Mouse (Mus musculus): ENCODE results near the gene Tk2. TPM values are rescaled to one million over a fixed set of nuclear protein-coding genes. Genes with fewer than 3 reads are reported as not detected.

Tk2 gene
- total and polyA plus RNA-seq, 2 experiments from 2014 or later = 6.3 to 7.7 TPM

DNA sequence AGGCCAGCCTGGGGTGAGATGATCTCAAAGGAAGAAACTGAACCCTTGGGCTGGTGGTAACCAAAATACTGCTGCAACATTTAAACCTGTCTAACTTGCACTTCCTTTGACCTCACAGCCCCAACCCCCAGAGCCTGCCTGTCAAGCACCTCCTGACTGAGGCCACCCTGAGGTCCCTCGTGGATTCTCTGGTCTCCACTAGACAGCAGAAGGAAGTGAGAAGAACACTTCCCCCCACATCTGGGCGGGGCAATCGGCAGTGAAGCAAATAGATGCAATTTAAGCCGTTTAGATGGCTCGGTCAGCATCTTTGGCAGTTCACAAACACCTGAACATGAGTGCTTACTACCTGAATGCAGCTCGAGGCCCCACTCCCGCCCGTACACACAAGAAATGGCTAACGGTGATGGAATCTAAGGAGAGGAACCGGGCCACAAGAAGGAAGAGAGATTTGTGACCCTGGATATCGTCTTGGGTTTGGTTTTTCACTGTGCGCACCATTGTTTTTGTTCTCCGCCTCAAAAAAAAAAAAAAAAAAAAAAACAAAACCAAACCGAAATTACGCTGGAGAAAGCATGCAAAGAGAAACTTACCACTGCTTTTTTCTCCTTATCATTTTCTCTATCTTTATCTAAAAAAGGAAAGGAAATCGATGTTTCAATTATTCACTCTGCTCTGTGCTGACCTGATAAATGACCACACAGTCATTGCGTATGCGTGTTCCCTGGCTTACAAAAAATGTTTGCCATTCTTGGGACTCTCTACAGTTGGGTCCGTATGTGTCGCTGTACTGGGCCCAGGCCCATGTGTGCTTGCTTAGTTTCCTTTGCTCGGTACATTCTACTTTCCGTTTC lies 1.1 kb downstream of the Tk2 start:
- ATAC-seq (ENCODE audit: insufficient read depth, low read depth) (no peak), DNase-seq (ENCODE audit: low spot score) (no peak)
- Histone ChIP-seq H3K4me1 (ENCODE audit: control insufficient read depth, insufficient read depth) (peaks cover 9% of the 10 kb centered on the region), H3K9me3 (replicated peaks; ENCODE audit: control insufficient read depth, low read length) (no peaks in the 10 kb centered on the region), H3K36me3 (replicated peaks; ENCODE audit: control insufficient read depth, insufficient read depth, low read length) (peaks cover 3% of the 10 kb centered on the region; the same call in 1 of the 2 replicates), H3K9ac (replicated peaks; ENCODE audit: low read depth, low read length) (peak overlapping the region; percentile 77), H3K27ac (ENCODE audit: low read depth) (no peak overlapping the region), H3K4me2 (ENCODE audit: low read depth, low read length) (peak overlapping the region; percentile 84), H3K4me3 (ENCODE audit: low read depth, low read length) (peak overlapping the region; percentile 88), H3K27me3 (ENCODE audit: control insufficient read depth, insufficient read depth, low read length) (no peaks in the 10 kb centered on the region)
- no peak for TF ChIP-seq EP300 (IDR thresholded peaks at IDR 0.05; ENCODE audit: low read depth)
- no peak for TF ChIP-seq CTCF (IDR thresholded peaks at IDR 0.05; ENCODE audit: low read depth)
- WGBS = 66% methylated on average over 22 of the region's 22 CpGs

DNA sequence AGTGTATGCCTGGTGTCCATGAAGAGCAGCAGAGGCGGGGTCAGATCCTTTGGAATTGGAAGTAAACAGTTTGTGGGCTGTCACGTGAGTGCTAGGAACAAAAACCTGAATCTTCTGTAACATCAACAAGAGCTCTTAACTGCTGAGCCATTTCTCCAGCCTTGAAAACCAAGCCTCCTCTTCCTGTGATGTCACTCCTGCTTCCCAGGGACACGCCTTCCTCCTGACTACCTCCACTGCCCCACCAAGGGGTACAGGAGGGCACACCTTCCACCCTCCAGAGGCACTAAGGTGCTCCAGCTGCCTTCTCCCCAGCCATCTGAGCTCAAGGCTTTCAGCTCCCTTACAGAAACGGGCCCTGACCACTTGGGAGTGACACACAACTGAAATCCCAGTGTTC lies 1.7 kb downstream of the Tk2 start:
- no peak overlapping the region for H3K4me2 ChIP-seq (ENCODE audit: low read depth, low read length)
- ATAC-seq (ENCODE audit: insufficient read depth, low read depth) (no peak), DNase-seq (ENCODE audit: low spot score) (no peak)
- no peak overlapping the region for H3K27ac ChIP-seq (ENCODE audit: low read depth)
- no peak overlapping the region for H3K9ac ChIP-seq (replicated peaks; ENCODE audit: low read depth, low read length)
- H3K9me3 ChIP-seq (replicated peaks; ENCODE audit: control insufficient read depth, low read length) = no peaks in the 10 kb centered on the region
- peaks cover 8% of the 10 kb centered on the region for H3K4me1 ChIP-seq (ENCODE audit: control insufficient read depth, insufficient read depth)
- peaks cover 5% of the 10 kb centered on the region for H3K36me3 ChIP-seq (replicated peaks; ENCODE audit: control insufficient read depth, insufficient read depth, low read length)
- H3K4me3 ChIP-seq (ENCODE audit: low read depth, low read length) = no peak overlapping the region
- no peaks in the 10 kb centered on the region for H3K27me3 ChIP-seq (ENCODE audit: control insufficient read depth, insufficient read depth, low read length)
- TF ChIP-seq CTCF (IDR thresholded peaks at IDR 0.05; ENCODE audit: low read depth) (no peak), EP300 (IDR thresholded peaks at IDR 0.05; ENCODE audit: low read depth) (no peak)
- WGBS = 86% methylated on average over 4 of the region's 4 CpGs

DNA sequence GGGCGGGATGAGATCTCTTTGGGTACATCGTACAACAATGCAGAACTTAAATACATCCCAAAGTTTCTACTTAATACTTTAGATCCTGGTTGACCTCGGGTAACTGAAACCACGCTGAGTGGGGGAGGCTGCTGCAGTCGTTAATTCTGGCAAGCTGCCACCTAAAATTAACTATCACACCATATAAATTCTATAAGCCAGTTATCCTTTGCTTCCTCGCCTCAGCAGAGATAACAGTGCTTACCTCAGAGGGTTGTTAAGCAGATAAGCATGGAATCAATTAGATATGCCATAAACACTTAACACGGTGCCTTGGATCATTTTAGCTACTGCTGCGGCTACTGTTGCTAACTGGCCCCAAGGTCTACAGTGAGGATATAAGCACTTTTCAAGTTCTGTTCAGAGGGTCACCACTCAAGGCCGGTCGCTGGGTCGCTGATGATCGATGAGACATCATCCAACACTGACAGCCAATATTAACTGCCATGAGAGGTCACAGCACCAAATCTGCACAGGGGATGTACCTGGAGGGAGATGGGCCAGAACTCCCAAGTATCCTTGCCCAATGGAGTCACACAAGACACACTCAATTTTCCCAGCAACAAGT lies 6.2 kb downstream of the Tk2 start:
- ATAC-seq (ENCODE audit: insufficient read depth, low read depth) (no peak), DNase-seq (ENCODE audit: low spot score) (no peak)
- no peaks in the 10 kb centered on the region for H3K9me3 ChIP-seq (replicated peaks; ENCODE audit: control insufficient read depth, low read length)
- 70% methylated on average over 12 of the region's 12 CpGs for WGBS
- no peak overlapping the region for H3K4me3 ChIP-seq (ENCODE audit: low read depth, low read length)
- no peaks in the 10 kb centered on the region for H3K4me1 ChIP-seq (ENCODE audit: control insufficient read depth, insufficient read depth)
- peaks cover 43% of the 10 kb centered on the region for H3K36me3 ChIP-seq (replicated peaks; ENCODE audit: control insufficient read depth, insufficient read depth, low read length)
- no peaks in the 10 kb centered on the region for H3K27me3 ChIP-seq (ENCODE audit: control insufficient read depth, insufficient read depth, low read length)
- no peak for TF ChIP-seq EP300 (IDR thresholded peaks at IDR 0.05; ENCODE audit: low read depth)
- no peak for TF ChIP-seq CTCF (IDR thresholded peaks at IDR 0.05; ENCODE audit: low read depth)
- no peak overlapping the region for H3K4me2 ChIP-seq (ENCODE audit: low read depth, low read length)
- H3K27ac ChIP-seq (ENCODE audit: low read depth) = no peak overlapping the region
- no peak overlapping the region for H3K9ac ChIP-seq (replicated peaks; ENCODE audit: low read depth, low read length)

DNA sequence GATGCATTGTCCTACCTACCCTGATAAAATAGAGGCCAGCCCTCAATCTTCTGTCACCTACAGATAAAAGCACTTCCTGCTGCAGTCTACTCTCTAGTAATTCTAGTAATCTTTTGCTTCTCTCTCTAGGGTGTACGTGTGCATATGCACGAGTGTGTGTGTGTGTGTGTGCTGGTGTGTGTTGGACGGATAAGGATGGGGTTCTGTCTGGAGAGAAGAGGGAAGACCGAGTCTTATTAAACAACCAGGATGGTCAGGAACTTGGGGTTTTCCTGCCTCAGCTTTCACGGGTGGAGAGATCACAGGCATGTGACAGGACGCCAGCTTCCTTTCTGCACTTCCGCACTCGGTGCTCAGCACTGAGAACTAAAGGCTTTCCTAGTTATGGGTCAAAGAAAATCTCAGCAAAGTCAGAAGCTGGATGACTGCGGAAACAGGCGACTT lies 8.9 kb downstream of the Tk2 start:
- Histone ChIP-seq H3K9ac (replicated peaks; ENCODE audit: low read depth, low read length) (no peak overlapping the region), H3K4me1 (ENCODE audit: control insufficient read depth, insufficient read depth) (no peaks in the 10 kb centered on the region), H3K4me2 (ENCODE audit: low read depth, low read length) (no peak overlapping the region), H3K27me3 (ENCODE audit: control insufficient read depth, insufficient read depth, low read length) (no peaks in the 10 kb centered on the region), H3K9me3 (replicated peaks; ENCODE audit: control insufficient read depth, low read length) (no peaks in the 10 kb centered on the region), H3K4me3 (ENCODE audit: low read depth, low read length) (no peak overlapping the region), H3K27ac (ENCODE audit: low read depth) (no peak overlapping the region), H3K36me3 (replicated peaks; ENCODE audit: control insufficient read depth, insufficient read depth, low read length) (peaks cover 48% of the 10 kb centered on the region)
- WGBS = 66% methylated on average over 10 of the region's 10 CpGs
- no peak for TF ChIP-seq EP300 (IDR thresholded peaks at IDR 0.05; ENCODE audit: low read depth)
- no peak for TF ChIP-seq CTCF (IDR thresholded peaks at IDR 0.05; ENCODE audit: low read depth)
- no peak for DNase-seq (ENCODE audit: low spot score)
- ATAC-seq (ENCODE audit: insufficient read depth, low read depth) = no peak

DNA sequence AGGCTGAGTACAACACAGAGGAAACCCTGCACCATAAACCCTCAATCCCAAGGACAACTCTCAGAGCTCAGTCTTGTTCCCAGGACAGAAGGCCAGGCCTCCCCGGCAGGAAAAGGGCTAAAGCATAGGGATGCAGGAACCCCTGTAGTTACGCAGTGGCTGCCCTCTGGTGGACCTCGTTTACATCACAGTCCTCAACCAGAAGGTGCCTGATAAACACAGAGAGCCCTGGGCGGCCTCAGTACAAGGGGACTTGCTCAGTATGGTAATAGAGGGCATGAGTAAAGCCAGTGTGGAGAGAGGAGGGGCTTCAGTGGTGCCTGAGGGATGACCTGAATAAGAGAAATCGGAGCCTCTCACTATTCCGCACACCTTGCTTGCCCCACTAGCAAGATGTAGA lies 13.8 kb downstream of the Tk2 start:
- H3K27ac ChIP-seq (ENCODE audit: low read depth) = no peak overlapping the region
- H3K4me1 ChIP-seq (ENCODE audit: control insufficient read depth, insufficient read depth) = no peaks in the 10 kb centered on the region
- no peak overlapping the region for H3K4me3 ChIP-seq (ENCODE audit: low read depth, low read length)
- 48% methylated on average over 6 of the region's 6 CpGs for whole genome bisulfite sequencing
- peak; percentile 36; the same call in 1 of the 2 replicates for ATAC-seq (ENCODE audit: insufficient read depth, low read depth)
- H3K9ac ChIP-seq (replicated peaks; ENCODE audit: low read depth, low read length) = no peak overlapping the region
- no peaks in the 10 kb centered on the region for H3K9me3 ChIP-seq (replicated peaks; ENCODE audit: control insufficient read depth, low read length)
- no peak for DNase-seq (ENCODE audit: low spot score)
- H3K36me3 ChIP-seq (replicated peaks; ENCODE audit: control insufficient read depth, insufficient read depth, low read length) = peaks cover 66% of the 10 kb centered on the region
- H3K27me3 ChIP-seq (ENCODE audit: control insufficient read depth, insufficient read depth, low read length) = no peaks in the 10 kb centered on the region
- H3K4me2 ChIP-seq (ENCODE audit: low read depth, low read length) = no peak overlapping the region
- peak; percentile 54 for TF ChIP-seq CTCF (IDR thresholded peaks at IDR 0.05; ENCODE audit: low read depth)
- TF ChIP-seq EP300 (IDR thresholded peaks at IDR 0.05; ENCODE audit: low read depth) = no peak
